Mouse (Mus musculus) thymus, postnatal 0 days (tissue): ENCODE data around the gene Coa7. TPM values are rescaled to one million over a fixed set of nuclear protein-coding genes. Genes with fewer than 3 reads are reported as not detected.
A peak's percentile ranks its signal among the peaks of the same experiment; 100 is the strongest.
"Not testable (repeated sequence)": the region's sequence is repeated elsewhere in the genome, so short reads cannot be mapped to it uniquely, and the experiment has no call there.

ENCODE experiments used
- DNase-seq: peaks from one replicate; pipeline ENCODE4 v3.0.0-alpha.2; 2015; ENCODE audit warnings: low spot score
- polyA plus RNA-seq: library from polyadenylated mRNA; unstranded; fragments of >200 nt; fragmentation: Nextera tagmentation; extraction: Ambion mirVana; gene quantifications from 2 replicates; pipeline ENCODE4 v1.2.1, GENCODE M21; 2015

Coa7 gene
- polyA plus RNA-seq, 1 experiment from 2014 or later: 49.4 TPM

- peak; percentile 74 for DNase-seq
Measured at GRCm38 (mm10) chr4:108339277-108339690, 11.3 kb downstream of the Coa7 start.

- no peak for DNase-seq
Measured at GRCm38 (mm10) chr4:108344631-108345083, 16.7 kb downstream of the Coa7 start.

GRCm38 (mm10) chr4:108345826-108346225 is 17.9 kb downstream of the Coa7 start:
- DNase-seq: no peak

GRCm38 (mm10) chr4:108347111-108347510 is 19.2 kb downstream of the Coa7 start:
- no peak for DNase-seq

GRCm38 (mm10) chr4:108348256-108348875 is 20.4 kb downstream of the Coa7 start:
- no peak for DNase-seq

GRCm38 (mm10) chr4:108349064-108349463 is 21.1 kb downstream of the Coa7 start:
- DNase-seq: no peak

- no peak for DNase-seq
Measured at GRCm38 (mm10) chr4:108349836-108350547, 22.1 kb downstream of the Coa7 start.

GRCm38 (mm10) chr4:108350819-108351218 is 22.9 kb downstream of the Coa7 start:
- no peak for DNase-seq

GRCm38 (mm10) chr4:108353591-108353990 is 25.7 kb downstream of the Coa7 start:
- not testable (repeated sequence) for DNase-seq

GRCm38 (mm10) chr4:108357458-108357857 is 29.5 kb downstream of the Coa7 start:
- DNase-seq: no peak

GRCm38 (mm10) chr4:108358498-108358897 is 30.6 kb downstream of the Coa7 start:
- no peak for DNase-seq

- DNase-seq: peak; percentile 50
Measured at GRCm38 (mm10) chr4:108360136-108361055, 32.5 kb downstream of the Coa7 start.

- DNase-seq: no peak
Measured at GRCm38 (mm10) chr4:108362321-108363261, 34.7 kb downstream of the Coa7 start.

- no peak for DNase-seq
Measured at GRCm38 (mm10) chr4:108363355-108364110, 35.6 kb downstream of the Coa7 start.

GRCm38 (mm10) chr4:108364111-108364476 is 36.2 kb downstream of the Coa7 start:
- no peak for DNase-seq

GRCm38 (mm10) chr4:108369254-108369653 is 41.3 kb downstream of the Coa7 start:
- DNase-seq: no peak

GRCm38 (mm10) chr4:108370409-108370808 is 42.5 kb downstream of the Coa7 start:
- DNase-seq: no peak

- no peak for DNase-seq
Measured at GRCm38 (mm10) chr4:108371421-108371820, 43.5 kb downstream of the Coa7 start.

GRCm38 (mm10) chr4:108372166-108372565 is 44.2 kb downstream of the Coa7 start:
- DNase-seq: no peak

GRCm38 (mm10) chr4:108379476-108379875 is 51.5 kb downstream of the Coa7 start:
- DNase-seq: no peak
